Mouse (Mus musculus) thymus, adult 2 months (tissue): ENCODE measurements at regions not wholly inside any gene's neighbourhood (a gene's known extent, or its start where the extent isn't known, plus 50 kb on each side); places are given as distances from the start of the nearest gene placed in this dataset.

ENCODE experiments used
- CTCF ChIP-seq: fragments of 200-500 bp; IDR thresholded peaks from 2 replicates; pipeline ENCODE4 v1.5.1; 2012; ENCODE audit warnings: mild to moderate bottlenecking, control low read depth, low read length, moderate library complexity, borderline replicate concordance; ENCODE audit not compliant: control insufficient read depth, poor library complexity, insufficient read depth; ENCODE audit errors: extremely low read depth
- POLR2A ChIP-seq: fragments of 200-500 bp; IDR thresholded peaks from 2 replicates; pipeline ENCODE4 v1.6.1; 2012; ENCODE audit warnings: mild to moderate bottlenecking, low read length, control low read depth, moderate library complexity; ENCODE audit not compliant: control insufficient read depth, poor library complexity, insufficient read depth; ENCODE audit errors: extremely low read depth

- no peak for TF ChIP-seq CTCF
- TF ChIP-seq POLR2A, result no peak
Observed at GRCm38 (mm10) chr16:50027189-50027588, 226.9 kb downstream of the Cd47 start.
